Mouse (Mus musculus): ENCODE results near the gene Islr.

- TF ChIP-seq POLR2A (IDR thresholded peaks at IDR 0.05; ENCODE audit: low read depth, low read length), result no peak
- TF ChIP-seq CTCF (IDR thresholded peaks at IDR 0.05; ENCODE audit: borderline replicate concordance, insufficient read depth, low read length), result no peak
Measured at GRCm38 (mm10) chr9:58243696-58244095, 39.6 kb upstream of the Islr start.

Measured in embryonic fibroblast, embryonic 13.5 days (primary cell).